10 mouse cellular contexts compared by ENCODE assay signal in the genomic region with DNA sequence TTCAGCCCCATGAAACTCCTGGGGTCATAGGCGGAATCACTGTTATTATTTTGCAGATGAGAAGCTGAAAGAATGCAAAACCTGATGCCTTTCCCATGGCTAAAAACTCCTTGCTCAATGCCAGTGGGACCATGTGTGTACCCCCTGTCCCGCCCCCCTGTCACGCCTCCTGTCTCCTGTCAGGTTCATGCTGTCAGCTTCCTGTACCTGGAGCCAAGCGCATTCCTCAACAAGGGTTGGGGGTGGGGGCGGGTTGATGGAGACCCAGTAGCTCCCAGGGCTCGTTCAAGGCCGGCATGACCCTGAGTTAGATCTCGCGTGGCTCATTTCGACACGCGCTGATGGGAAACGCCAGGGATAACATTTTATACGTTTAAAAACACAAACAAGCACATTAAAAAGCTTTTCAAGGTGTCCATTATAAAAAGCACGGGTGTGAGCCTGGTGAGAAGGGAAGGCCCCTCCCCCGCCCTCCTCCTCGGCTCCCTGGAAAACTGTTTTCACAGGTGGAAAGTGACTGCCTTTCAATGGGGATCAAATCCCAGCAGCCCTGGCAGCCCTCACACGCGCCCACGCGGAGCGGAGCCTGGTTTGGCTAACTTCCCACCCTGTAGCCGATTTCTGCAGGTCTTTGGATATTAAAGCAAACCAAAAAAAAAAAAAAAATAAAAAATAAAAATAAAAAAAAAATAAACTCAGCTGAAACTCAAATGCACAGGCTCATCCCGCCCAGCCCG.
A peak's percentile ranks its signal among the peaks of the same experiment; 100 is the strongest.
DNase-seq lines count a peak whose midpoint lies in the region; ATAC-seq and TF ChIP-seq lines count a peak whose summit lies in the region.
"Had no signal": no experiment of that assay in that cellular context is flagged by ENCODE, and none has a peak within 500 bp of the region (broad histone marks: within the 10 kb centered on the region; RNA-seq: fewer than 3 reads in every experiment).

No protein-coding gene starts in this region.

- no peak overlapping the region for H3K27ac ChIP-seq in liver, embryonic 11.5 days (ENCODE audit: low read depth, low read length)
- no peak overlapping the region for H3K27ac ChIP-seq in liver, postnatal 0 days (ENCODE audit: low read depth)
- H3K27ac ChIP-seq in forebrain, embryonic 12.5 days = no peak overlapping the region
- 0 out of 2 replicates have a peak overlapping the region, but pooled peaks have one; percentile 58 for H3K27ac ChIP-seq in limb, embryonic 15.5 days

- no peaks in the 10 kb centered on the region; the same call in 1 of the 2 replicates for H3K4me1 ChIP-seq in liver, embryonic 11.5 days (replicated peaks; ENCODE audit: control insufficient read depth, insufficient read depth, low read length)
- no peaks in the 10 kb centered on the region; the same call in 1 of the 2 replicates for H3K4me1 ChIP-seq in liver, postnatal 0 days (ENCODE audit: insufficient read depth)
- H3K4me1 ChIP-seq in forebrain, embryonic 12.5 days = peaks cover 7% of the 10 kb centered on the region; the same call in 1 of the 2 replicates
- peaks cover 39% of the 10 kb centered on the region for H3K4me1 ChIP-seq in limb, embryonic 15.5 days

- WGBS in liver, embryonic 11.5 days = 18% methylated on average over 25 of the region's 25 CpGs
- 16% methylated on average over 25 of the region's 25 CpGs for WGBS in liver, postnatal 0 days (ENCODE audit: insufficient replicate concordance)
- WGBS in forebrain, embryonic 12.5 days = 16% methylated on average over 25 of the region's 25 CpGs
- 7% methylated on average over 25 of the region's 25 CpGs for WGBS in limb, embryonic 15.5 days

- no peak overlapping the region for H3K9ac ChIP-seq in liver, embryonic 11.5 days (ENCODE audit: low read depth, low read length)
- H3K9ac ChIP-seq in liver, postnatal 0 days (replicated peaks) = no peak overlapping the region
- H3K9ac ChIP-seq in forebrain, embryonic 12.5 days = no peak overlapping the region
- no peak overlapping the region for H3K9ac ChIP-seq in limb, embryonic 15.5 days

- TF ChIP-seq EP300 in liver, postnatal 0 days (IDR thresholded peaks at IDR 0.05; ENCODE audit: low read depth) = no peak

- DNase-seq in cerebellum, postnatal 36 days = peak; percentile 14 to 26
- no peak for DNase-seq in cerebellum, adult 9-11 months
- no peak for DNase-seq in liver, embryonic 11.5 days (ENCODE audit: low spot score)
- DNase-seq in liver, postnatal 0 days = no peak
- no peak for DNase-seq in spleen, postnatal 10 days (ENCODE audit: low spot score in 2 of 2)
- DNase-seq in right cerebral cortex, postnatal 10 days (ENCODE audit: low spot score in 2 of 2) = no peak
- DNase-seq: spleen, adult 18-20 months had no signal

- H3K27me3 ChIP-seq in liver, embryonic 11.5 days (replicated peaks; ENCODE audit: control insufficient read depth, insufficient read depth, low read length) = peaks cover 17% of the 10 kb centered on the region; the same call in 1 of the 2 replicates
- 0 out of 2 replicates have a peak, but pooled peaks cover 2% of the 10 kb centered on the region for H3K27me3 ChIP-seq in liver, postnatal 0 days (ENCODE audit: insufficient read depth, low read length)
- H3K27me3 ChIP-seq in forebrain, embryonic 12.5 days = peaks cover 27% of the 10 kb centered on the region
- no peaks in the 10 kb centered on the region for H3K27me3 ChIP-seq in limb, embryonic 15.5 days

- no peaks in the 10 kb centered on the region for H3K9me3 ChIP-seq in liver, embryonic 11.5 days (ENCODE audit: control insufficient read depth, low read length)
- no peaks in the 10 kb centered on the region for H3K9me3 ChIP-seq in liver, postnatal 0 days (ENCODE audit: low read length)
- no peaks in the 10 kb centered on the region for H3K9me3 ChIP-seq in forebrain, embryonic 12.5 days
- H3K9me3 ChIP-seq in limb, embryonic 15.5 days = no peaks in the 10 kb centered on the region

- no peak overlapping the region for H3K4me3 ChIP-seq in liver, embryonic 11.5 days (ENCODE audit: low read depth, low read length)
- no peak overlapping the region for H3K4me3 ChIP-seq in liver, postnatal 0 days (ENCODE audit: low read depth, low read length)
- H3K4me3 ChIP-seq in forebrain, embryonic 12.5 days (replicated peaks) = no peak overlapping the region
- H3K4me3 ChIP-seq in limb, embryonic 15.5 days = peak overlapping the region; percentile 9; the same call in 1 of the 2 replicates
- H3K4me3 ChIP-seq: erythroblast, embryonic 14.5 days had no signal

- no peak for TF ChIP-seq CTCF in liver, postnatal 0 days (IDR thresholded peaks at IDR 0.05; ENCODE audit: low read depth)

- no peak for ATAC-seq in liver, embryonic 11.5 days (replicated peaks; ENCODE audit: low FRiP score)
- ATAC-seq in liver, postnatal 0 days = no peak
- ATAC-seq in forebrain, embryonic 12.5 days (ENCODE audit: low FRiP score) = no peak
- no peak; the same call in 1 of the 2 replicates for ATAC-seq in limb, embryonic 15.5 days (ENCODE audit: insufficient number of reproducible peaks, low FRiP score, low TSS enrichment, low read depth)

- H3K36me3 ChIP-seq in liver, embryonic 11.5 days (ENCODE audit: control insufficient read depth, insufficient read depth, low read length) = no peaks in the 10 kb centered on the region
- H3K36me3 ChIP-seq in liver, postnatal 0 days (replicated peaks; ENCODE audit: insufficient read depth, low read length) = no peaks in the 10 kb centered on the region
- no peaks in the 10 kb centered on the region for H3K36me3 ChIP-seq in forebrain, embryonic 12.5 days (replicated peaks)
- H3K36me3 ChIP-seq in limb, embryonic 15.5 days = no peaks in the 10 kb centered on the region

- H3K4me2 ChIP-seq in liver, embryonic 11.5 days = peak overlapping the region; percentile 45
- H3K4me2 ChIP-seq in liver, postnatal 0 days (ENCODE audit: low read depth, low read length) = no peak overlapping the region
- H3K4me2 ChIP-seq in forebrain, embryonic 12.5 days = peak overlapping the region; percentile 34
- peak overlapping the region; percentile 32 for H3K4me2 ChIP-seq in limb, embryonic 15.5 days

Comparison
In these comparisons a context has a peak if more than half of its experiments do, and no peak if none do; other contexts are left out.
1. DNase-seq: peak in cerebellum, postnatal 36 days (2 of 2); none in cerebellum, adult 9-11 months (single experiment), liver, embryonic 11.5 days (single experiment), liver, postnatal 0 days (single experiment), spleen, postnatal 10 days (0 of 2) and right cerebral cortex, postnatal 10 days (0 of 2).